Mouse (Mus musculus) neural tube, embryonic 10.5 days (tissue): ENCODE measurements at regions not wholly inside any gene's neighbourhood (a gene's known extent, or its start where the extent isn't known, plus 50 kb on each side); places are given as distances from the start of the nearest gene placed in this dataset.

Source experiments
- DNase-seq: peaks from one replicate; pipeline ENCODE4 v3.0.0-alpha.2; 2017; ENCODE audit warnings: low spot score; ENCODE audit errors: extremely low spot score

- no peak for DNase-seq
These were observed 425.0 kb downstream of the Bcl11a start for GRCm38 (mm10) chr11:24502722-24503424.

- DNase-seq: no peak
These were observed 437.7 kb downstream of the Bcl11a start for GRCm38 (mm10) chr11:24515568-24515967.

GRCm38 (mm10) chr11:24535462-24535861 lies 457.6 kb downstream of the Bcl11a start:
- no peak for DNase-seq

DNA sequence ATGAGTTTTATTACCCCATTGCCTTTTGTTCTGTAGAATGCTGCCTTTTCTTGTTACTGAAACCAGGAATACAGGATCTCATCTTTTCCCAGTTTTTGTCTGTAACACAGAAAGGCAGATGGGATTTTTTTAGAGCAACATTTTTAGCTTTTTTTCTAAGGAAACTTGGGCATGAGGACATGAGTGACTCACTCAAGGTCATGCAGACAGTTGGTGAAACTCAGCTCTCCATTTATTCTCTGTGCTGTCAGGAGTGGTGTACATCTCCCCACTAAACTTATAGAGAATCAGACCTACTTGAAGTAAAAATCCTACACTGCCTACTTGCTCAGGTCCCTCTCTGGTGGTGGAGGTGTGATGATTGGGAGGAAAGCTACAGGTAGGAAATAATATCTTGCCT lies 459.9 kb downstream of the Bcl11a start:
- no peak for DNase-seq

GRCm38 (mm10) chr11:24569655-24570054 lies 491.8 kb downstream of the Bcl11a start:
- DNase-seq: no peak

- DNase-seq: no peak
These were observed 535.7 kb downstream of the Bcl11a start for GRCm38 (mm10) chr11:24613529-24613928.

GRCm38 (mm10) chr11:24615436-24615835 lies 537.6 kb downstream of the Bcl11a start:
- DNase-seq: no peak

- no peak for DNase-seq
These were observed 540.7 kb downstream of the Bcl11a start for GRCm38 (mm10) chr11:24618586-24618985.

DNA sequence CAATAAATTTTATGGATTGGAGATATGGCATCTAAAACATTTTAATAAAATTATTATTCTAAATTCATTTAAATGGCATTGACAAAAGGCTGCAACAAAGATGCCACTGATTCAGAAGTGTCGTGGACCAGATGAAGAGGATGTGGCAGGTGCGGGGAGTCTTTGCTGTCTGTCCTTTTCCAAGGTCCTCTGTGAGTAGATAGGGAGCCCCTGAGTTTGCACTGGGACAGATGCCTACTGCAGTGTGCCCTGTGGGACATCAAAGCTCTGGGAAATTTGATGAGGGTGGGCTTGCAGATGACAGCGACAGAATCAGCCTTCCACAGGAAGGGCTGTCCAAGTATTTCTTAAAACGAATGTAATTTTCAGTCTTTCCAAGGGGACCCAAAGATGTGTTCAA lies 541.2 kb downstream of the Bcl11a start:
- no peak for DNase-seq

GRCm38 (mm10) chr11:24628619-24629018 lies 550.8 kb downstream of the Bcl11a start:
- DNase-seq: no peak

DNA sequence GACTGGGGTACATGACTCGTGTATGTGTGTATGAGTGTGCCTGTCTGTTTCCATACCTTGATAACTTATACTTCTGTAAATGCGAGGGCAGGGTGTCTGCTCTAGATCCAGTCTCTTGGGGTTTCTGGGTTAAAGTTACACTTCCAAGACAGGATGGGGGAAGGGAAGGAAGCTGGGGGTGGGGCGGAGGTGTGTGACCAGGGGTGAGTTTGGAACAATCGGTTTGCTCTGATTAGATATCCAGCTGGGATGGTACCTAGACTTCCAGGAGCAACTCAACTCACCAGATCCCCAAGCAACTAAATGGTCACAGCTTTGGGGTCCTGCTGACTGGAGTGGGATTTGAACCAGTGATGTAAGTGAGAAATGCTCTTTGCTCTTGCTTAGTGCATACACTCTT lies 551.6 kb downstream of the Bcl11a start:
- no peak for DNase-seq

DNA sequence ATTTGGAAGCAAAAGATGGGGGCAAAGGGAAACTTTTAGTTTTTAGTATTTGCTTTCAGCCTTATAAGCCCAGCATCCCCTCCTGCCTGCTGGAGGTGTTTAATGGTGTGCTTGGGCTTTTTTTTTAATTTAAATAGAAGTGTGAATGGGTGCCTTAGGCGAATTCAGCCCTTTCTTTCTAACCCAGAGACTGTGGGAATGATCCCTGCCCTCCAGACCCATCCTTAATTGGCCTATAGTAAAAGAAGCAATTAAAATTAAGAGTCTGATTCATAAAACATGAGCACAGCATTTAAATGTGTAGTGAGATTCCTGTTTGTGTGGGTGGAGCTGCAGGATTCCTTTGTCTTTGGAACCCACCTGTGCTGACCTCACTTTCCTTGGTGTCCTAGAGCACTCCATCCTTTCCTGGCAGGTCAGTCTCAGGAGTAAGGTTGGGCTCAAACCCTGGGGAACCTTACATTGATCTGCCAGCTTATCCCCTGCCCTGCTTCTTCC lies 552.6 kb downstream of the Bcl11a start:
- no peak for DNase-seq

- no peak for DNase-seq
These were observed 553.8 kb downstream of the Bcl11a start for GRCm38 (mm10) chr11:24631651-24632050.

DNA sequence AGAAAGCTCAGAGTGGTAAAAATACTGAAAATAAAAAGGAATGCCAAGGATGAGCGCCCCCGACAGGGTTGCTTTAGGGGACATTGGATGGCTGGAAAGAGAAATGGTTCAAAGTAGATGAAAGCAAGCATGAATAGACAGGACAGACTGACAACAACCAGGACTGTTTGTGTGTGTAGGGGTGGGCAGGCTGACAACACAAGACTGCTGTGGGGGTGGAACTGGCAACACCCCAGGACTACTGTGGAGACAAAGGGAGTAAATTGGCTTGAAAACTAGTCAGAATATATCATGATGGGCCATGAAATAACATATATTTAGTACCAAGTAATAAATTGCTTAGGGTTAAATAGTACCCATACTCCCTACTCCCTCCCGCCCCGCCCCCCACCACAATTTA lies 558.9 kb downstream of the Bcl11a start:
- DNase-seq: no peak

DNA sequence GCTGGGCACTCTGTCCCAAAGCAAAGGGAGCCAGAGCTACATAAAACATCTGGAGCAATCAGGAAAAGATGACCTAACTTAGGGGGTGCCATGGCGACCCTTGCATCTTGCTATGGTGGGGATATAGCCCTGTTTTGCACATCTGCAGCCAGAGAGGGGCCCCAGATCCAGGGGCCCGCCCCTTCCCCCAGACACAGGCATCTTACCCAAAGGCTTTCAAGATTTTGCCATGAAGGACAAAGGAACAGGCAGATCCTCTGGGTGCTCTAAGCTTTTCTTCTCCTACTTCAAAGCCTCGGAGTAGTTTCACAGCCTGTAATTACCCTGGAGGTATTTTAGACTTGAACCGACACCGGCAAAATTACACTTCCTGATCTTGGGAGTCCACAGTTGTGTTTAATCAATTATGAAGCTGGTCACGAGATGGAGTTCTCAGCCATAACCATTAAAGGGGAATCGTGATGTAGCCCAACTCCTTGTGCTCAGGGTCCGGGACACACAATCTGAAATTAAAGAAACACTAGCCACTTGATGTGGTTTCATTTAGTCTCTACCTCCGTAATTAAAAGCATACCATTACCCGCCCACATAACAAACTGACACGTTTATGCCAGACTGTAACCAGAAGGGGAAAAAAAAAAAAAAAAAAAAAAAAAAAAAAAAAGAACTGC lies 565.7 kb downstream of the Bcl11a start:
- DNase-seq: no peak

DNA sequence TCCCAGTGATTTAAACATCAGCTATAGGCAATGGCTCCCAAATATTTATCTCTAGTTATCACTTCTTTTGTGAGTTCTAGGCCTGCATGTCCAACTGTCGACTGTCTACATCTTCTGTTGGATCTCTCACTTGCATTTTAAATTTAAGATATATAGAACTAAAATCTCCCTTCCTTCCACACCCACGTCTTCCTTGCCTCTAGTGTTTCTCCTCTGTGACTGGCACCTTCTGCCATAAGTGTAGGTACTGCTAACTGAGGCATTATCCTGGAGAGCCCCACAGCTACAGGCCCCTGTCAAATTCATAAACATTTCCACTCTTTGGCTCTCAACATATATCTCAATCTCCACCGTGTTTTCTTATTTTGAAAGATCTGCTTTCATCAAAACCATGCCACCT lies 575.0 kb downstream of the Bcl11a start:
- no peak for DNase-seq

GRCm38 (mm10) chr11:24664082-24664481 lies 586.2 kb downstream of the Bcl11a start:
- no peak for DNase-seq

DNA sequence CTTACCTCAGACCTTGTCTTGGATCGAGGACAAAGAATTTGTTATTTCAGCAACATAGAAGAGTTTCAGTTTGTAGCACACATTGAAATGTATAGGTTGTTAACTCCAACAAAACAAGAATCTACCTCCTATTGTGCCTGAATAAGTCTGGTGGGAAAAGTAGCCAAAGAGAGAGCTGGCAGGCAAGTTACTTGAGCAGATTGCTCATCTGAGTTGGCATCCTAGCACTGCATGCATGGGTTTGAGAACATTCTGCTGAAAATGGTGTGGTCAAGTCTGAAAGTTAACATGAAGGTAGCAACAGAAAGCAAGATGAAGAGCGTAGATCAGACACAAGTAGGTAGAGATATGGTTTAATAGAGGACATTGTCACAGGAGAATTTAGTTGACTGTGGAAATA lies 587.5 kb downstream of the Bcl11a start:
- no peak for DNase-seq

GRCm38 (mm10) chr11:24671662-24672061 lies 593.8 kb downstream of the Bcl11a start:
- no peak for DNase-seq

DNA sequence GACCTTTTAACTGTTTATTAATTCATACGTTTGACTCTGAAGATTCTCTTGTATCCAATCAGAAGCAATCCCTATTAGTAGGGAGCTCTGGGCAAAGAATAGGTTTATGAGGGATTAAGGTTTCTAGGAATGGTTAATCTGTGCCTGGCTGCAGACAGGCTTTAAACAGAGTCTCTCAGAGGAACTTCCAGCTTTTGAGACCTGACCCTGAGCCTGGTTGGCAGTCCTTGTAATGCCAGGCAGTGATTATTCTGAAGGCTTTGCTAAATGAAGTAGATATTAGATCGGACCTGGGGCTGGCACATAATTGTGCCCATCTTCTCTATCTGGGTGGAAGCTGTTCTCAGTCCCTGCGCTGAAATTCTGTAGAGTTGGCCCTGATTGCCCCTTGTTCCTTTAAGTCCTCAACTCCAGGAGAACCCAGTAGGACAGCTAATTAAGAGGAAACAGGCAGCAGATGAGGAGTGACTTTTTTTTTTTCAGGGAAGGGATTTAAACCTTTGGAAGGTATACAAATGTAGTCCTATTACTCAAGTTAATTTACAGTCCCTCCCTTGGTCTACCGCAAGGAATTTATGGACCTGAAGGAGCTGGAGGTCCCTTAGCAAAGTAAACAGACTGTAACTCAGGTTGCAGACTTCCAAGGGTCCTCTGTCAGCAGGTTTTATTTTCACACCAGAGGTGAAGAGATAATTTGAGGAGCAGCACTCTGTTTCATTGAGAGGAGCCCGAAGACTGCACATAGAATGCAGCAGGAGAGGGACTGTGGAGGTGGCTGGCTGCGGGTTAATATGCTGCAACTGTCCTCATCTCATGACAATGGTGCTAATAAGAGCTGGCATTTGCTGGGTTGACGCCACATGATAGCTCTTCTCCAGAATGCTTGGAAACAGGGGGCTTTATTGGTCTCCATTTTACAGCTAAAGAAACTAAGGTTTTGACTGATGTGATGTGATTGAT lies 595.7 kb downstream of the Bcl11a start:
- DNase-seq: no peak

DNA sequence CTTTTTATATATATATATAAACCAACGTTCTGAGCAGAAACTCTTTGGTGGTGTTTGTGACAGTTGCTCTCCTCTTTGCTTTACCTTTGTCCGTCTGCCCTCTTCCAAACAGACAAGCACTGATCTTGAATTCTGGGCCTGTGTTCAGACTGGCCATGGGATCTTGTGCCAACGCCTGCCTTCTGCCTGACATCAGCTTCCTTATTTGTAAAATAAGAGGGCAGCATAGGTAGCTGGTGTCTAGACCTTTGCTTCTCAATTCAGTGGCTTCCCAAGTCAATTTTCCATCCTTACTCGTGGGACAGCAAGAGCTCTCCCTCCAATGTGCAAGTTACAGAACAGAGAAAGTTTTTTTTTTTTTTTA lies 596.3 kb downstream of the Bcl11a start:
- DNase-seq: no peak

- no peak for DNase-seq
These were observed 599.2 kb downstream of the Bcl11a start for GRCm38 (mm10) chr11:24677016-24677415.
